Mouse (Mus musculus): ENCODE data around the gene Fam43b.

Fam43b gene

DNA sequence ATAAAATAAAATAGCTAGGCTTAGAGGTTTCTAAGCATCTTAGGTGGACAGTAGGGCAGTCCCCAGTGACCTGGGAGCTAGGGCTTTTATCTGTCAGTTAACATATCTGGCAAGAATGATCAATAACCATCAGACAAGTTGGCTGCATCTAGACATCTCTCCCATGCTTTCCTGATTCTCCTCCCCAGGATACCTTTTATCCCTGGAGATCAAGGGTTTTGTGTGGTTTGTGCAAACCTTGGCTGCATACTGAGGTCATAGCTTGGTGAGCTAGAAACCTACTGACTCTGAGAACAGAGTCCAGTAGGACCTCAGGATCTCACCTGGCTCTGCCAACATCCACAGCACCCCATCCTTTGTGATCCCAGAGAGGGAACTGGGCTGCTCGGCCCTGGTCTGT, 49.0 kb downstream of the Fam43b start:
- no peak for DNase-seq

DNA sequence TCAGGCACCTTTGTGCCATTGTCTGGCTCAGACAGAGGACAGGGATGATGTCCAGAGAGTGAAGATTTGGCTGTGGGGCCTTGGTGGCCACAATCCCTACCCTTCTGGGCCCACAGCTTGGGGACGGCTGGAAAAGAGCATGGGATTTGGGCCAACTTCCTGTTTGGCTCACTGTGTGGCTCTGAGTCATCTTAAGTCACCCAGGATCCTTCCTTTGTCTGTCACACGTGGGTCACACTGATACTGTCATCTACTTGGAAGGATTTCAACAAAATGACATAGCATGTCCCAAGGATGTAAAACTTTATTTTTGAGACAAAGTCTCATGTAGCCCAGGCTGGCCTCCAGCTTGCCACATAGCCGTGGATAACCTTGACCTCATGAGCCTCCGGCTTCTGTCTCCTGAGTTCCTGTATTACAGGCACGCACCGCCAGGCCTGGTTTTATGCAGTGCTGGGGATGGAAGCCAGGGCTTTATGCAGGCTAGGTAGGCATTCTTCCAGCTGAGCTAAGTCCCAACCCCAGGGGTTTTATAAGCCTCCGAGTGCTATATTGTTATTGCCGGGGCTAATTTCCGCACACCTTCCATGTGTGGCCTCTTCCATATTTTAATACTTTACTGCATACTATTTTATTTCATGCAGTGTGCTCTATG, 51.3 kb downstream of the Fam43b start:
- no peak for DNase-seq

All from right cerebral cortex, postnatal 4 days (tissue).